Mouse (Mus musculus): ENCODE measurements at regions not wholly inside any gene's neighbourhood (a gene's known extent, or its start where the extent isn't known, plus 50 kb on each side); places are given as distances from the start of the nearest gene placed in this dataset.
A peak's percentile ranks its signal among the peaks of the same experiment; 100 is the strongest.

- WGBS, result 53% methylated on average over 8 of the region's 8 CpGs
- H3K36me3 ChIP-seq (replicated peaks), result no peaks in the 10 kb centered on the region
- peaks cover 3% of the 10 kb centered on the region; the same call in 1 of the 2 replicates for H3K4me1 ChIP-seq
- H3K4me3 ChIP-seq (replicated peaks), result no peak overlapping the region
- no peak overlapping the region for H3K9ac ChIP-seq
- ATAC-seq (ENCODE audit: low FRiP score), result peak; percentile 33
- H3K4me2 ChIP-seq, result no peak overlapping the region
- no peaks in the 10 kb centered on the region for H3K9me3 ChIP-seq
- no peak overlapping the region for H3K27ac ChIP-seq
- 0 out of 2 replicates have a peak, but pooled peaks cover 4% of the 10 kb centered on the region for H3K27me3 ChIP-seq
These were observed 58.8 kb upstream of the Thy1 start for GRCm38 (mm10) chr9:43984181-43985062.

- Histone ChIP-seq H3K27me3 (0 out of 2 replicates have a peak, but pooled peaks cover 4% of the 10 kb centered on the region), H3K4me1 (peaks cover 7% of the 10 kb centered on the region), H3K4me2 (no peak overlapping the region), H3K36me3 (replicated peaks) (no peaks in the 10 kb centered on the region), H3K27ac (no peak overlapping the region), H3K4me3 (replicated peaks) (no peak overlapping the region), H3K9ac (no peak overlapping the region), H3K9me3 (no peaks in the 10 kb centered on the region)
- ATAC-seq (ENCODE audit: low FRiP score), result no peak
- 93% methylated on average over 6 of the region's 6 CpGs for WGBS
These were observed 55.2 kb upstream of the Thy1 start for GRCm38 (mm10) chr9:43987957-43988356.

GRCm38 (mm10) chr9:43988981-43989860 is 54.0 kb upstream of the Thy1 start:
- peaks cover 18% of the 10 kb centered on the region for H3K4me1 ChIP-seq

GRCm38 (mm10) chr9:43990124-43990523 is 53.1 kb upstream of the Thy1 start:
- Histone ChIP-seq H3K4me2 (no peak overlapping the region), H3K4me1 (peaks cover 18% of the 10 kb centered on the region), H3K27ac (no peak overlapping the region), H3K4me3 (replicated peaks) (no peak overlapping the region), H3K9me3 (no peaks in the 10 kb centered on the region), H3K9ac (no peak overlapping the region), H3K27me3 (no peaks in the 10 kb centered on the region), H3K36me3 (replicated peaks) (no peaks in the 10 kb centered on the region)
- ATAC-seq (ENCODE audit: low FRiP score), result no peak
- WGBS, result 81% methylated on average over 11 of the region's 11 CpGs

More at GRCm38 (mm10) chr9:43988981-43989860, 54.0 kb upstream of the Thy1 start:
- no peaks in the 10 kb centered on the region for H3K9me3 ChIP-seq
- ATAC-seq (ENCODE audit: low FRiP score), result no peak
- 0 out of 2 replicates have a peak, but pooled peaks cover under 1% of the 10 kb centered on the region for H3K27me3 ChIP-seq
- no peaks in the 10 kb centered on the region for H3K36me3 ChIP-seq (replicated peaks)
- no peak overlapping the region for H3K4me3 ChIP-seq (replicated peaks)
- H3K9ac ChIP-seq, result no peak overlapping the region
- H3K4me2 ChIP-seq, result no peak overlapping the region
- no peak overlapping the region for H3K27ac ChIP-seq
- 52% methylated on average over 13 of the region's 13 CpGs for WGBS

- Histone ChIP-seq H3K36me3 (replicated peaks) (no peaks in the 10 kb centered on the region), H3K9ac (no peak overlapping the region), H3K4me2 (no peak overlapping the region), H3K4me3 (replicated peaks) (no peak overlapping the region), H3K27ac (no peak overlapping the region), H3K9me3 (no peaks in the 10 kb centered on the region), H3K4me1 (peaks cover 18% of the 10 kb centered on the region), H3K27me3 (no peaks in the 10 kb centered on the region)
- 29% methylated on average over 9 of the region's 9 CpGs for WGBS
- no peak for ATAC-seq (ENCODE audit: low FRiP score)
These were observed 49.8 kb upstream of the Thy1 start for GRCm38 (mm10) chr9:43993221-43993976.

Data from forebrain, embryonic 12.5 days (tissue).